Mouse (Mus musculus) brain, embryonic 14.5 days (tissue): ENCODE measurements around the gene Jag2.

Source experiments
- CTCF ChIP-seq: fragments of 200-500 bp; IDR thresholded peaks from 2 replicates; pipeline ENCODE4 v1.5.1; 2012; ENCODE audit warnings: inconsistent platforms, mild to moderate bottlenecking, moderate library complexity, borderline replicate concordance; ENCODE audit not compliant: insufficient read depth, insufficient read length; ENCODE audit errors: extremely low read depth
- POLR2A ChIP-seq: fragments of 200-500 bp; IDR thresholded peaks from 2 replicates; pipeline ENCODE4 v1.6.1; 2012; ENCODE audit warnings: mild to moderate bottlenecking, inconsistent platforms, borderline replicate concordance; ENCODE audit not compliant: poor library complexity, insufficient read depth, insufficient read length, severe bottlenecking; ENCODE audit errors: extremely low read depth

- TF ChIP-seq POLR2A (no peak), CTCF (no peak)
Measured at GRCm38 (mm10) chr12:112868178-112869087, 61.1 kb downstream of the Jag2 start, which contains the start of gene Gpr132.
